Mouse (Mus musculus) adrenal gland, postnatal 10 days (tissue): ENCODE data around the gene Oprm1. TPM values are rescaled to one million over a fixed set of nuclear protein-coding genes. Genes with fewer than 3 reads are reported as not detected.
A peak's percentile ranks its signal among the peaks of the same experiment; 100 is the strongest.
"Not testable (repeated sequence)": the region's sequence is repeated elsewhere in the genome, so short reads cannot be mapped to it uniquely, and the experiment has no call there.

ENCODE experiments used
- DNase-seq: peaks from one replicate; pipeline ENCODE4 v3.0.0; 2021; ENCODE audit warnings: mixed read lengths
- total RNA-seq, 2 experiments: library from RNA; stranded (reverse); gene quantifications; 2 replicates each; pipeline ENCODE4 v1.2.3; 2021

Gene Oprm1
- total RNA-seq, 2 experiments from 2014 or later, result 0.39 to 0.97 TPM

DNA sequence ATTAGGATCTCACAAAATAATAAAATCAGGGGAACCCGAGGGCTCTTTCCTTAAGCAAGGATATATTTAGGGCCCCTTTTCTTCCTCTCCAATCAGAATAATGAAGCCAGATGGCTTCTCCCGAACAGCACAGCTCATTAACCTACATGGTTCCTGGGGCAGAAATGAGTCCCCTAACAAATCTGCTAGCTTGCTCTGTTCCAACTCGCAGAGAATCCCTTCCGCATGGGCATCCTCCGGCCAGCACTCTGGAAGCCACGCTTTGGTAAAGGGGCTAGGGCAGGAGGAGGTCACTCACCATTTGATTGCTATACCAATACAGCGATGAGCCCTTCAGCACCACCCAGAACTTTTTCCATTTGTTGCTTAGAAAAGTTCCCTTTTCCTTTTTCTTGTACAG lies 220.9 kb downstream of the Oprm1 start:
- no peak for DNase-seq

DNA sequence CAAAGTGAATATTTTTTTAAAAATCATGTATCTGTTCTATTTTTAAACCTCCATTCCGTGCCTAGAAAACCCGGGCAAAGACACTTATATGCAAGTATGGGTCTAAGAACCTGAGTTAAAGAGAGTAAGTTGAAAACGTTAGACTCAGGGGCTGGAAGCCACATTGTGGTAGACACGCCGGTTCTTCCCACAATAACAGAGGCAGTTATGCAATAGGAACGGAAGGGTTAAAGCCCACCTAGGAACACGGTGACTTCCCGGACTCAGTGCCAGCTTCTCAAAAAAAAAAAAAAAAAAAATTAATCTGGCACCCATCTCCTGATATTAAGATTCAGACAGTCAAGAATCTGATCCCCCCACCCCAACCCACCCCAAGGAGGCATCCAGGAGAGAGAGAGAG lies 221.5 kb downstream of the Oprm1 start:
- DNase-seq, result no peak

- no peak for DNase-seq
Observed at GRCm38 (mm10) chr10:6980236-6980635, 221.9 kb downstream of the Oprm1 start.

- no peak for DNase-seq
Observed at GRCm38 (mm10) chr10:6982751-6983151, 224.4 kb downstream of the Oprm1 start.

GRCm38 (mm10) chr10:6983431-6983830 lies 225.1 kb downstream of the Oprm1 start:
- DNase-seq, result no peak

DNA sequence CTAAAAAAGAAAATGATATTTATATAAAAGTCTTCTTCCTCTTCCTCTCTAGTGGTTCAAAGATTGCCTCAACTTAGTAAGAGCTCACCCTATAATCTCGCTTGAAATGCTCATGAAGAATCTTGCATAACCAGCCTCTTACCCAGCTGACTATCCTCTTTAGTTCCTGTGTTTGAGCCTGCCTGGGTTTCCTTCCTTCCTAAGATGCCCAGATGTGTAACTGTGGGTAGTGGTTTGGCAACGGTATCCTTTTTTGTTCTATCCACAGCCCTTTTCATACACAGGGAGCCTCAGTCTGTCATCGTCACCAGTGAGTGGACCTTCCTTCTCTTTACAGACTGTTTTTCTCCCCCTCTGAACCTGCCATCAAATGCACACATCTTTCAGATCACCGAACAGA lies 227.9 kb downstream of the Oprm1 start:
- DNase-seq, result no peak

- no peak for DNase-seq
Observed at GRCm38 (mm10) chr10:6987399-6988098, 229.2 kb downstream of the Oprm1 start.

DNA sequence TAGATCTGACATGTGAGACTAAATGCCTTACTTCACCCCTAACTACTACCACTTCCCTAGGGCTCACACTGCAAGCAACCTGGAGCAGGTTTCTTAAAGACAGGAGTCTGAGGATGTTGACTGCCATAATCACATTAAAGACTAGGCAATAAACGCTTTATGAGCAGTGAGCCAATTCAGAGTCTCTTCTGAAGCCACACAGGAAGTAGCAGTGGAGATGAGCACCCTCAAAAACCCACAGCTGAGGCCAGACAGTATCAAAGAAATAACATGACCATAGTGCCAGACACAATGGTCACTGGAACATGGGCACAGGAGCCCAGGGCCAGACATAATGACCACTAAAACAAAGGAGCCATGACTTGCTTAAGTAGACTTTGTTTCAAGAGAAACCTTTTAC lies 230.2 kb downstream of the Oprm1 start:
- DNase-seq, result no peak

- no peak for DNase-seq
Observed at GRCm38 (mm10) chr10:6996895-6997294, 238.6 kb downstream of the Oprm1 start.

GRCm38 (mm10) chr10:6998576-6999250 lies 240.4 kb downstream of the Oprm1 start:
- no peak for DNase-seq

DNA sequence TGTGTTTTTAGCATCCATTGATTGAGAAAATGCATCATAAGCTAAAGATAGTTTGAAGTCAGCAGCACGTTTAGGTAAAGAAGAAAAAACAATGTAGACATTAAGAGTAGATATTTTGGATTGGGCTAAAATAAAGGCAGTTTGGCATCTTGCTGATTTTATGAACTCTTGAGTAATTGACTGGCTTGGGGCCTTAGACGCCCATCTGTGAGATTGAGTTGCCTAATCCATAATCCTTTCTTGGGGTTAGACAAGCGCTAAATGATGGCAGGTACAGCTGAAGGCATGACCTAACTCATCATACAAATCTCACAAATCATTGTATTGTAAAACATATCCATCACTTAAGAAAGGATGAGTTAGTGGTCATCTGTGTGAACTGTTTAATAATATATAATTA lies 241.0 kb downstream of the Oprm1 start:
- DNase-seq, result no peak

DNA sequence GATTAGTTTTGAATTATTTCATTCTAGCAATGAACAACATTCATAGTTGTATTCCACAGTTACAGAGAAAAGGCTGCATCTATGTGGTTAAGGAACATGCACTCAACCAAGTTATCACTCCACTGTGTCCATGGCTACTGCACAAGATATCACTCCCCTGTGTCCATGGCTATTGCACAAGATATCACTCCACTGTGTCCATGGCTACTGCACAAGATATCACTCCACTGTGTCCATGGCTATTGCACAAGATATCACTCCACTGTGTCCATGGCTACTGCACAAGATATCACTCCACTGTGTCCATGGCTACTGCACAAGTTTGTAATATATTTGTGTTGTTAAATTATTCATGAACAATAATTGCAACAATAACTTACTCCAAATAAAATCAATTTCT lies 245.6 kb downstream of the Oprm1 start:
- not testable (repeated sequence) for DNase-seq

- no peak for DNase-seq
Observed at GRCm38 (mm10) chr10:7004980-7005538, 246.8 kb downstream of the Oprm1 start.

DNA sequence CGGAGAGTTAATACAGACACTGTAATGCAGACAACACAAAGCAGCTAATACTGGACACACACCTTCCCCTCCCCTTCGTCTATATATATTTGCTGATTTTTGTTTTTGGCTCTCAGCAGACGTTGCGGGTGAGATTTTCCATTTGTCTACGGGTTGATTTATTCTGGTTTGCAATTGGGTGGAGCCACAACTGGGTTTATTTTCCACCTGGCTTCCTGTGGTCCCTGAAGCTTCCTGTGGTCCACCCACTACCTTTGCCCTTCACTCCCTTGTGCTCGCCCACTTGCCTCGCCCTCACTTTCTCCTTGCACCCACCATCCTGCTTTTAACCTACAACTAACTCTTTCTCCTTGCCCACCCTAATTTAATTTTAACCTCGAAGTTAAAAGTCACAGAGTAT lies 252.2 kb downstream of the Oprm1 start:
- DNase-seq, result no peak

DNA sequence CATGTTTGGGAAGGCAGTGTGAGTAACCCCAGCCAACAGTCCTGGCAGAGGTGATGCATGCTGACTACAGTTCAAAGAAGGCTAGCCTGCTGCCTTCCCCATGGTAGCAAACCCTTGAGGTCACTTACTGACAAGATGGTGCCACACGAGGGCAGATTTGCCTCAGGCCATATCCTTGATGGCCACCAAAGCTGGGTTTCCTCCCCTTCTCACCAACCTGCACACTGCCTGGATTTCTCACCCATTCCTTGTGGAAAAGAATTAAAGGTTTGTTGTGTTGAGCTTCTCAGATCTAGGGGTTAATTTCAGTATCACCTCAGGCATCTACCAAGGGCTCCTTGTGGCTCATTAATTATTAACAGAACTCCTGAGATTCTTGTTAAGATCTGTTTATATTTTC lies 256.9 kb downstream of the Oprm1 start:
- no peak for DNase-seq

DNA sequence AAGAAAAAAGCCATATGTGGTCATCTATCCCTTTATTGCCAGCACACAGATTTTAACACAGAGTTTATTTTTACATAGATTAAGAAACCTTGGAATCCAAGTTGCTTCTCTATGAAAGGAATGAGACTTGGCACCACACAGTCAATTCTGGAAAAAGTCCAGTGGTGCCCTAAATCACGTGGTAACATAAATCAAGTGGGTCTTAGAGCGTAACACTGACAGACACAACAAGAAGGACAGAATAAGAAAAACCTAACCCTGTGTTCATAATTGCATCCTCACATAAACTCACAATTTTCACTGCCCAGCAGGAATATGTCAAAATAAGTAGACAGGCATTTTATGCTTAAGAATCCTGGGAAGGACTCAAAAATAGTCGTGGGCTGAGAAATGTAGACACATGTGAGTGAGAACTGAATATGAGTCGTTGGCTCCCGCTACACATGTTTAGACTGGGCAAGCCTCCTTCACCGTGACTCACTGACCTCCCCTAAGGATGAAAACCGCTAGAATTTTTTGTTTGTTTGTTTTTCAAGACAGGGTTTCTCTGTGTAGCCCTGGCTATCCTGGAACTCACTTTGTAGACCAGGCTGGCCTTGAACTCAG lies 261.6 kb downstream of the Oprm1 start:
- peak; percentile 20 for DNase-seq

- DNase-seq, result no peak
Observed at GRCm38 (mm10) chr10:7020551-7020950, 262.2 kb downstream of the Oprm1 start.

DNA sequence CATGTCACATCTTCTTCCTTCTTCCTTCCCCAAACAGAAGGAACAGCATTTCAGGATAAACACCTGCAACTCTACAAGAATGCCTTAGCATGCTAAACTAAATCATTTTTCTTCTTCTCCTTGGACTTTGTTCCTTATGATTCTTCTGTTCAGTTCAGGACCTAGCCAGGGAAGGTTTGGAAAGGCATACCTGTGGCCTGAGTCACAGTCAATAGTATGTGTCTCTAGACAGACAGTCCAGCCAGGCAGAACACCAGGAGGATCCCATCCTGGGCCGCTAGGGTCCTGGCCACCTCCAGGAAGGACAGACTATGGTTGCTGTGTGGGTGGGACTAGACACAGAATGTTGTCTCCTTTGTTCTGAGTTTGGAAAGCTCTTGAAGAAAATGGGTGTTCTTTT lies 266.7 kb downstream of the Oprm1 start:
- DNase-seq, result no peak

- DNase-seq, result no peak
Observed at GRCm38 (mm10) chr10:7033459-7033858, 275.2 kb downstream of the Oprm1 start.

DNA sequence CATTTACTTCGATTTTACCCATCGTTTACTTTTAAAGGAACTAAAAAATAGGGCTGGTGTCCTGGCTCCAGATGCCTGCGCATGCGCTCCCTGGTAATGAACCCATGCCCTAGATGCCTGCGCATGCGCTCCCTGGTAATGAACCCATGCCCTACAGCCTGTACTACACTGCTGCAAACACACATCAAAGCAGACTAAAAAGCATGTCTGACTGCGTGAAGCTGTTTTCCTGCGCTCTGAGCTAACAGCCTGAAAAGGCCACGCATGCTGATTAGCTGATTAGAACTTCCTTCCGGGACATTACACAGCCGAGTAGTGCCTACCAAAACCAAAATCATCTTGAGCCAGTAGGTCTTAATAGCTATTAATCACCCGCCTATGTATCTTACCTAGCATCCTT lies 277.2 kb downstream of the Oprm1 start:
- DNase-seq, result no peak

GRCm38 (mm10) chr10:7037194-7037593 lies 278.9 kb downstream of the Oprm1 start:
- DNase-seq, result no peak

DNA sequence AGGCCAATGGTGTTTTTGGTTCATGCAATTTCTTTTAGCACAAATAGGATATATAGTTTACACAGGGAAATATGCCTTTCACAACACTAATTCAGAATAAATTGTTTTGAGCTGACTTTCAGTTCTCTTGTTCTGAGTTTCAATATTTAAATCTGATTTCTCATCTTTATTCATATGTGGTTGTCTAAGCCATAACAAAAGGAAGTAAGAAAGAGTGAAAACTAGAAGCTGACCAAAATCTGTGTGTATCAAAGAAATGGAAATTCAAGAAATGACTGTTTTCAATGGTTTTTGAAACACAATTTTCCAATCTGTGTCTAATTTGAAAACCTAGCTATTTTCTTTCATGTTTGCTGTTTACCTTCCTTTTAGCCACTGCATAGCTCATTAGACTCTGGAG lies 282.7 kb downstream of the Oprm1 start:
- no peak for DNase-seq

- DNase-seq, result no peak
Observed at GRCm38 (mm10) chr10:7043896-7044295, 285.6 kb downstream of the Oprm1 start.
